Mouse (Mus musculus): ENCODE results near the gene Clgn.
"Not testable (repeated sequence)": the region's sequence is repeated elsewhere in the genome, so short reads cannot be mapped to it uniquely, and the experiment has no call there.

The Clgn gene

GRCm38 (mm10) chr8:83425202-83425601 lies 35.5 kb downstream of the Clgn start:
- DNase-seq = no peak

DNA sequence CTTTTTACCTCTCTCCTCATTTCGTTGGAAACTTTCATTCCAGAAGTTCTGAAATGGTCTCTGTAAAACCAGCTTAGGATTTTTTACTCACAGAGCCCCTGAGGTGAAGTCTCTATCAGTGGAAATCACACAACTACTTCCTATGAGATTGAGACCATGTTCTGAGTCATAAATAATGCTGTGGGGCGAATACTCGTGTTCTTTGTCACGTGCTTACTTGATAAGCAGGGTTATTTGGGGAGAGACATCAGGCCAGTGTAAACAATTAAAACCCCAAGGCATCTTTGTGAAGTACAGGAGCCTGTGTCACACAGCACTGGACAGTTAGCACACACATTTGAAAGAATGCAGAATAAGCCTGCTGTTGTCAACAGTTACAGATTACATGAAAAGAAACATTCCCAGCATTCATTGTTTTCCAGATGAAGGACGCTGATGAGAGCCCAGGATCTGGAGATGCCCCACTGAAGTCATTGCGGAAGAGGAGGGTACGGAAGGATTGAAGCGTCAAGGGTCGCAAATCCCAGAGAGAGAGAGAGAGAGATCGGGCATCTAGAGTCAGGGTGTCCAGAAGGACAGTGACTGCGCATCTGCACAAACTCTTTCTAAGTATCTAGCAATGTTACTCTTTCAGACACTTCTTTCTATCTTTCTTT lies 36.6 kb downstream of the Clgn start:
- no peak for DNase-seq

DNA sequence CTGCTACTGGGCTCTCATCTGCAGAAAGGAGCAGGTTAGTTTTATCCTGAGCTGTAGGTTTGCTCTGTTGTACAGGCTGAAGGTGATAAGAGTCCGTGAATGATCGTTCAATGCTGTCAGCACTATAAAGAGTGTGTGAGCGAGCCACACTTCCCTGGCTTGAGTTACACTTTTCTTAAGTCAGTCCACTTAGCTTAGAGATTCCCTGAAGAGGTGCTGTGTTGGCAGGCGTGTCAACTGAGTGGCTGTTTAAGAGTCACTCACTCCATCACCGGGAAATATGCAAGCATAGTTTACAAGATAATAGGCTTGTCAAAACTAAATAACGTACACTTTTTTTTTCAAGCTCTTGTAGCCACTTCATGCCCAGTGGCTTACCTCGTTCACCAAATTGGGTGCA lies 37.3 kb downstream of the Clgn start:
- DNase-seq = no peak

DNA sequence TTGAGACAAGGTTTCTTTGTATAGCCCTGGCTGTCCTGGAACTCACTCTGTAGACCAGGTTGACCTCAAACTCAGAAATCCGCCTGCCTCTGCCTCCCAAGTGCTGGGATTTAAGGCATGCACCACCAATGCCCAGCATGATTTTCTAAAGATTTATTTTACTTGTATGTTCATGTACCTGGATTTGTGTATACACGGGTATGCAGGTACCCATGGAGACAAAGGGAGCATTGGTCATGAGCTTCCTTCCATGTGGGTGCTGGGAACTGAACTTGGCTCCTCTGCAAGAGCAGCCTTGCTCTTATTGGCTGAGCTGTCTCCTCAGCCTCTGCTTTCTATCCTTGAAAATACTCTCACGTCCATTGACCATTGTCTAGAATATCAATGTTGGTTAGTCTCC lies 39.0 kb downstream of the Clgn start:
- DNase-seq = not testable (repeated sequence)

GRCm38 (mm10) chr8:83429071-83429524 lies 39.4 kb downstream of the Clgn start:
- DNase-seq = no peak

- no peak for DNase-seq
These were observed 47.4 kb downstream of the Clgn start for GRCm38 (mm10) chr8:83437077-83437476.

DNA sequence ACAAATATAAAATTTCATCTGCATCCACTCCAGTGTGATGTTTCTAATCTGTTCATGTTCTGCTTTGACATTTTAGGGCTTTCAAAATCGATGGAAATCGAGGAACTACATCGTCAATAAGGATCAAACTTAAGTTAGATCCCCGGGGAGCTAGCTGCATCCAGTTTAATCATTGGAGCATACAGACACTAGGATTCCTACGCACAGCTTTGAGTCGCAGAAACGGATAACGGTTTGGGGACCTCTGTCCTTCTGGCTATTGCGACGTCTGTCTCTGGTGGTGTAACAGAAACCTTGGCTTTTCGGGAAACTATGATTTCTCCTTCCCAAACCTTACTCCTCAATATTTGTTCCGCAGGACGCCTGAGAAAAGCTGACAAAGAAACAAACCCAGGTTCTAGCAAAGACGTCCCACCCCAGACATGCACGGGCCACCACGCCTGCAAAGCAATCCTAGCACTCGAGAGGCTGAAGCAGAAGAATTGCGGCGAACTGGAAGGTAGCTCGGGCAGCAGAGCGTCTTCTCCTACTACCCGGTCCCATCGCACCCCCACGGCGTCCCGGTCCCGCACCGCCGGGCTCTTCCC lies 52.1 kb downstream of the Clgn start:
- no peak for DNase-seq

DNA sequence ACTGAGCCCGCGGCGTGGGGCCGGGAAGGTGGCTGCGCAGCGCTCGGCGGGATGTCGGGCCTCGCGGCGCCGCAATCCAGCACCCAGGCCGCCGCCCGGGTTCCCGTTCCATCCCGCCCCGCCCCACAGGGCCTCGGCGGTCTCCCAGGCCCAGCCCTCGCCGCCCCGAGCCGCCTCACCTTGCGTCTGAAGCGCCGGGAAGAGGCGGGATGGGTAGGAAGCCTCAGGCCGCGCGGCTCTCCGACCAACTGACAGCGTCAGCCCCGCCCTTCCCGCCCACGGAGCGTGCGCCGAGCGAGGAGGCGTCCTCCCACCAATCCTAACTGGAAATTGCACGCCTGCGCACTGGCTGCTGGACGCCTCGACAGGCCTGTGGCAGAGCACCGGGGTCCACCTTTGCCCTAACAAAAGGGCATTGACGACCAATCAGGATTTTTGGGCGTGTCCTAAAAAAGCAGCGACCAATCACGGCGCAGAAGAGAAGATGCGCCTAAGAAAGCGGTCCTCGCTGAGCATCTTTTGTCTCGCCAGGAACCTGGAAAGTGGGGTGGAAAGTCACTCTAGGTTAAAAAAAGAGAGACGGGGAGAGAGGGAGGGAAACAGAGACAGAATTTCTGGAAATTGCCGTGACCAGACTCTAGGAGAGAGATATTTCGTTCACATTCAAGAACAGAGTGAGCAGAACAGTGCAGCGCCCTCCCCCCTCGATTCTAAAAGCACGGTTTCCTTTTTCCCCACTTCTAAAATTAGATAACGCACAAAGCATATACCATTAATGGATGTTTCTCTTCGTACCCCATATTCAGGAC lies 52.8 kb downstream of the Clgn start:
- DNase-seq = peak; percentile 97 to 99

DNA sequence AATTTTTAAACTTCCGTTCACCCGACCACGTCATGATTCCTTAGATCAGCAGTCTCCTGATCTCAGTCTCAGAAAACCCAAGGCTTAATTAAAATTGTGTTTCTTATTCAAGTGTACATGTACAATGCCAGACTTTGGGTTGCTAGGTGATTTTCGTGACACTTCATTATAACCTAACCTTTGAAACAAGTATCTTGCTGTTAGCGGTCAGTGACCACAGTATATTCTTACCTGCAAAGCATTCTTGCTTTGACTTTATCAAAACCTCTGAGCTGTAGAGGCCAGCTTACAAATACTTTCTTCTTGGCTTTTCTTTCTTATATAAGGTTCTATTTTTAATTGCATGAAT lies 53.4 kb downstream of the Clgn start:
- no peak for DNase-seq

DNA sequence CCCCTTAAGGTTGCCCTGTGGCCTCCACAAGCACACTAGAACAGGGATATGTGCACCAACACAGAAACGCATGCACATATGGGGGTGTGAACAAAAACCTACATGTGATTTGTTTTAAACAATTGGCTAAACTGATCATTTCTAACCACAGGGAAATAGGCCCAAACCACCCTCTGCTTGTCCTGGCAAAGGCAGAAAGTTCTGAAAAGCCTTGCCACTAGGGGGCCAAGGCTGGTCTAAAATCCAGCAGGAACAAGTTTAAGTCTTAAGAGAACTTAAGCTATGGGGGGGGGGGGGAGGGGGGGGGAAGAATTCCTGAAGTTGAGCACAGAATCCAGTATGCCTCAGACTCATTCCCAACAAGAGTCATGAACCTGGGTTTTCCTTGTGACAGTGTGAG lies 60.3 kb downstream of the Clgn start:
- no peak for DNase-seq

GRCm38 (mm10) chr8:83451056-83451455 lies 61.4 kb downstream of the Clgn start:
- no peak for DNase-seq

DNA sequence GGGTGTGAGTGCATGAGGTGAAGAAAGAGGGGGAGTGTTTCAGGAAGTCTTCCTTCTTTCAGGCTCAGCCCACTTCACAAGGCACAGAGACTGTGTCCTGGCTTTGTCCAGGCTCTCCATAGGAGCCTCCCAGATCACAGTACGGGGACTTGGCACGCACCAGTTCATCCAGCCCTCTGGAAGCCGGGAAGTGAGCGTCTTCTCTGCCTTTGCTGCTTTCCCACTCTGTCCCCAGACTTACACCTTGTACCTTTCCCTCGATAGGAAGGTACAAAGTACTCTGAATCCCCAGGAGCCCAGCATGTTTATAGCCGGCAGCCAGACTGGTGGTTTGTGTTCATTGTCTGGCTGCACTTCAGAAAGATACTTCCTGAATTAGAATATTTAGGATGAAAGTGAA lies 67.5 kb downstream of the Clgn start:
- no peak for DNase-seq

- no peak for DNase-seq
These were observed 68.6 kb downstream of the Clgn start, which contains the start of gene Scoc for GRCm38 (mm10) chr8:83458222-83458621. Gene Scoc (minus strand): TSS chr8:83458391.

- no peak for DNase-seq
These were observed 69.9 kb downstream of the Clgn start for GRCm38 (mm10) chr8:83459606-83460005.

All from cerebellum, adult 18-20 months (tissue).